Mouse (Mus musculus): ENCODE data around the gene Faf1.

The Faf1 gene

DNA sequence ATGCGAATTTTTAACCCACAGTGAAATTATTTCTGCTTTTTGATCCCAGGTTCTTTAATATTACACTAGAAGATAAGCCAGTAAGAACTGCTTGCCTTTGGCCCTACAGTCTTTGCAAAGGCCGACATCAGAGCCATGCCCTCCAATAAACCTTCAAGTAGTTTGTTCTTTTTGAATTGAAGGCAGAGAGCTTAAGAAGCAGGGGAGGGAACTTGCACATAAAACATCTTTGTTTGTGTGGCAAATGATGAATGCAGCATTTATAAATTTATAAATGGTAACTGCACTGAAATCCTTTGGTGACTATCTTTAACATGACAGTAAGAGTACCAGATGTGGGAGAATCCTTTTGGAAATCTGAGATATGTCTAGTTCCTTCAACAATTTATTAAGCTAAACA is 16.8 kb upstream of the Faf1 start:
- H3K36me3 ChIP-seq (ENCODE audit: insufficient read depth, low read length), result no peaks in the 10 kb centered on the region
- H3K9me3 ChIP-seq (ENCODE audit: low read length), result peaks cover 10% of the 10 kb centered on the region
- peaks cover 13% of the 10 kb centered on the region for H3K4me1 ChIP-seq (replicated peaks; ENCODE audit: low read depth, low read length)
- peaks cover 75% of the 10 kb centered on the region for H3K27me3 ChIP-seq (ENCODE audit: insufficient read depth, low read length)
- TF ChIP-seq CTCF (conservative IDR thresholded peaks at IDR 0.05; ENCODE audit: low read length) (no peak), NANOG (IDR thresholded peaks at IDR 0.05; ENCODE audit: borderline replicate concordance, low read length) (no peak), POU5F1 (IDR thresholded peaks at IDR 0.05; ENCODE audit: borderline replicate concordance, low read length) (no peak)
- no peak overlapping the region for H3K4me3 ChIP-seq (replicated peaks; ENCODE audit: low read length)

DNA sequence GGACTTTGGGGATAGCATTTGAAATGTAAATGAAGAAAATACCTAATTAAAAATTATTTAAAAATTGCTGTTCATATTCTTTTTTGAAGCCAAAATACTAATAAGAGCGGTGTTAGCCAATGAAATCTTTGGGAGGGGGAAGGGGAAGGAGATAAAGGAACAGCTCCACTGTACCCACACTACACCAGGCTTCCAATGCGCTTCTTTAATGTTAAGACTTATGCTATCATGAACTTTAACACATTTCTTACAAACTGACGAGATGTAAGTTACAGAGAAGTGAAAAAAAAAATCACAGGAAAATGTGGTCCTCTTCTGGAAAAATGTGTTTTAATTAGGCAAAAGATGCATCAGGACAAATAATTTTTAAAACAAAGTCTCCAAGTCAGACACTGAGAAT is 15.8 kb upstream of the Faf1 start:
- H3K4me1 ChIP-seq (replicated peaks; ENCODE audit: low read depth, low read length), result peaks cover 13% of the 10 kb centered on the region
- H3K4me3 ChIP-seq (replicated peaks; ENCODE audit: low read length), result no peak overlapping the region
- peaks cover 17% of the 10 kb centered on the region for H3K9me3 ChIP-seq (ENCODE audit: low read length)
- H3K36me3 ChIP-seq (ENCODE audit: insufficient read depth, low read length), result no peaks in the 10 kb centered on the region
- peaks cover 79% of the 10 kb centered on the region for H3K27me3 ChIP-seq (ENCODE audit: insufficient read depth, low read length)
- no peak for TF ChIP-seq NANOG (IDR thresholded peaks at IDR 0.05; ENCODE audit: borderline replicate concordance, low read length)
- TF ChIP-seq POU5F1 (IDR thresholded peaks at IDR 0.05; ENCODE audit: borderline replicate concordance, low read length), result no peak
- no peak for TF ChIP-seq CTCF (conservative IDR thresholded peaks at IDR 0.05; ENCODE audit: low read length)

- peaks cover 17% of the 10 kb centered on the region for H3K9me3 ChIP-seq (ENCODE audit: low read length)
- H3K4me1 ChIP-seq (replicated peaks; ENCODE audit: low read depth, low read length), result peaks cover 13% of the 10 kb centered on the region
- no peaks in the 10 kb centered on the region for H3K36me3 ChIP-seq (ENCODE audit: insufficient read depth, low read length)
- H3K4me3 ChIP-seq (replicated peaks; ENCODE audit: low read length), result no peak overlapping the region
- no peak for TF ChIP-seq CTCF (conservative IDR thresholded peaks at IDR 0.05; ENCODE audit: low read length)
- no peak for TF ChIP-seq NANOG (IDR thresholded peaks at IDR 0.05; ENCODE audit: borderline replicate concordance, low read length)
- TF ChIP-seq POU5F1 (IDR thresholded peaks at IDR 0.05; ENCODE audit: borderline replicate concordance, low read length), result no peak
- peaks cover 80% of the 10 kb centered on the region for H3K27me3 ChIP-seq (ENCODE audit: insufficient read depth, low read length)
These were observed 15.2 kb upstream of the Faf1 start for GRCm38 (mm10) chr4:109661183-109661582.

DNA sequence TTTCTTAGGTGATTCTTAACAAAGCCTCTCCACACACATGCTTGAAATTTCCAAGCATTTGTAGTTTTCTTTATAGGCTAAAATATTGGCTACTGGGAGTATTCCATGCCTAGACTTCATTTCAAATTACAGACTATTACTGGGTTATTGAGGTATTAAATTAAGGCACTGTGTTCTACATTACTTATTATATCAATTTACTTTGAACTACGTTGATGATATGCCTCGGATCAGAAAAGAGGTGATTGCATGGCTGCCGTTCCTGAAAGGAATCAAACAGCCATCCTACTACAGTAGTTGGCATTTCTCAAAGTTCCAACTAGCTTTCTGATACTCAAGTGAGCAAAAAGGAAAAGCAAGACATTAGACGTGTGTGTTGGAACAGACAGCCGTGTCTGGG is 14.1 kb upstream of the Faf1 start:
- Histone ChIP-seq H3K9me3 (ENCODE audit: low read length) (peaks cover 17% of the 10 kb centered on the region), H3K36me3 (ENCODE audit: insufficient read depth, low read length) (no peaks in the 10 kb centered on the region), H3K4me1 (replicated peaks; ENCODE audit: low read depth, low read length) (peaks cover 12% of the 10 kb centered on the region), H3K4me3 (replicated peaks; ENCODE audit: low read length) (no peak overlapping the region), H3K27me3 (ENCODE audit: insufficient read depth, low read length) (peaks cover 72% of the 10 kb centered on the region)
- no peak for TF ChIP-seq POU5F1 (IDR thresholded peaks at IDR 0.05; ENCODE audit: borderline replicate concordance, low read length)

DNA sequence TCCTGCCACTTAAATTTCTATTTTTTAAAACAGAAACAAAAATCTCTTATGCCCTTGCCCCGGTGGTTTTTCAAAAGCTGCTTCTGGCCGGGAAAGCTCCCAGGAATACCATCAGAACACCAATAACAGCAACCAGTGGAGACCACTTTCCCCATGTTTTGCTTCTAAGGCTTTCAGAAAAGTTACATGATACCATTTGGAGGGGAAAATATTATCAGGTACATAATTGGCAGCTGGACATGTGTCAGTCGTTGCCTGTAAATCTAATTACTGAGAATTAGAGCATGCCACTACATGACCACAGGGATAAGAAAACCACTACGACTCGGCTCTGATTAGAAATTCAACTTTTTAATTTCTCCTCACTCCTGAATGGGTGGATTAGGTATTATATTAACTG is 12.3 kb upstream of the Faf1 start:
- peaks cover 4% of the 10 kb centered on the region; the same call in 1 of the 2 replicates for H3K4me1 ChIP-seq (replicated peaks; ENCODE audit: low read depth, low read length)
- peaks cover 60% of the 10 kb centered on the region for H3K27me3 ChIP-seq (ENCODE audit: insufficient read depth, low read length)
- H3K36me3 ChIP-seq (ENCODE audit: insufficient read depth, low read length), result no peaks in the 10 kb centered on the region
- peaks cover 17% of the 10 kb centered on the region for H3K9me3 ChIP-seq (ENCODE audit: low read length)
- TF ChIP-seq NANOG (IDR thresholded peaks at IDR 0.05; ENCODE audit: borderline replicate concordance, low read length), result no peak
- no peak for TF ChIP-seq CTCF (conservative IDR thresholded peaks at IDR 0.05; ENCODE audit: low read length)
- TF ChIP-seq POU5F1 (IDR thresholded peaks at IDR 0.05; ENCODE audit: borderline replicate concordance, low read length), result no peak
- no peak overlapping the region for H3K4me3 ChIP-seq (replicated peaks; ENCODE audit: low read length)

GRCm38 (mm10) chr4:109665101-109665981 is 11.0 kb upstream of the Faf1 start:
- no peak for TF ChIP-seq CTCF (conservative IDR thresholded peaks at IDR 0.05; ENCODE audit: low read length)
- TF ChIP-seq POU5F1 (IDR thresholded peaks at IDR 0.05; ENCODE audit: borderline replicate concordance, low read length), result no peak
- TF ChIP-seq NANOG (IDR thresholded peaks at IDR 0.05; ENCODE audit: borderline replicate concordance, low read length), result no peak
- Histone ChIP-seq H3K27me3 (ENCODE audit: insufficient read depth, low read length) (peaks cover 51% of the 10 kb centered on the region), H3K9me3 (ENCODE audit: low read length) (peaks cover 17% of the 10 kb centered on the region), H3K36me3 (ENCODE audit: insufficient read depth, low read length) (no peaks in the 10 kb centered on the region), H3K4me1 (replicated peaks; ENCODE audit: low read depth, low read length) (peaks cover 4% of the 10 kb centered on the region; the same call in 1 of the 2 replicates), H3K4me3 (replicated peaks; ENCODE audit: low read length) (peak overlapping the region; percentile 87)

DNA sequence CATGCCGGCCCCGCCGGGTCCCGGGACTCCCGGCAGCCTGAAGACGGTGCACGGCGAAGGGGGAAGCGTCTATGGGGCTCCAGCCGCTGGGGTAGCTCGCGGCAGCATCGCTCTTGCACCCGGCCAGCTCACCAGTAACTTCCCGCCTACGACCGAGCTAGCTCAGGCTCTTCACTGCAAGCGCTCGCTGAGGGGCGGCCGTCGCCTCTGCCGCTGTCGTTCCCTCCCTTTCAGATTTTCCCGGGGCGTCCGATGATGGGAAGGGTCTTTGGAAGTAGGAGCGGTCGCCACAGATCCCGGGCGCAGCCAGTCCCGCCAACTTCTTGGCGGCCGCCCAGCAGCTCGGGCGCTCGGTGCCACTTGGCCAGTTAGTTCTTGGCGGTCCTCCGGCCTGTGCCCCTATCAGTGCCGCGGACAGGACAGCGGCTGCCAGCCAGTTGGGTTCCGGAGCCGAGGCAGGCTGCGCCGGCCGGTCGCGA is 10.4 kb upstream of the Faf1 start:
- Histone ChIP-seq H3K36me3 (ENCODE audit: insufficient read depth, low read length) (no peaks in the 10 kb centered on the region), H3K9me3 (ENCODE audit: low read length) (peaks cover 17% of the 10 kb centered on the region), H3K4me1 (replicated peaks; ENCODE audit: low read depth, low read length) (peaks cover 4% of the 10 kb centered on the region; the same call in 1 of the 2 replicates), H3K27me3 (ENCODE audit: insufficient read depth, low read length) (peaks cover 46% of the 10 kb centered on the region), H3K4me3 (replicated peaks; ENCODE audit: low read length) (peak overlapping the region; percentile 87)
- no peak for TF ChIP-seq NANOG (IDR thresholded peaks at IDR 0.05; ENCODE audit: borderline replicate concordance, low read length)
- no peak for TF ChIP-seq CTCF (conservative IDR thresholded peaks at IDR 0.05; ENCODE audit: low read length)
- TF ChIP-seq POU5F1 (IDR thresholded peaks at IDR 0.05; ENCODE audit: borderline replicate concordance, low read length), result no peak

DNA sequence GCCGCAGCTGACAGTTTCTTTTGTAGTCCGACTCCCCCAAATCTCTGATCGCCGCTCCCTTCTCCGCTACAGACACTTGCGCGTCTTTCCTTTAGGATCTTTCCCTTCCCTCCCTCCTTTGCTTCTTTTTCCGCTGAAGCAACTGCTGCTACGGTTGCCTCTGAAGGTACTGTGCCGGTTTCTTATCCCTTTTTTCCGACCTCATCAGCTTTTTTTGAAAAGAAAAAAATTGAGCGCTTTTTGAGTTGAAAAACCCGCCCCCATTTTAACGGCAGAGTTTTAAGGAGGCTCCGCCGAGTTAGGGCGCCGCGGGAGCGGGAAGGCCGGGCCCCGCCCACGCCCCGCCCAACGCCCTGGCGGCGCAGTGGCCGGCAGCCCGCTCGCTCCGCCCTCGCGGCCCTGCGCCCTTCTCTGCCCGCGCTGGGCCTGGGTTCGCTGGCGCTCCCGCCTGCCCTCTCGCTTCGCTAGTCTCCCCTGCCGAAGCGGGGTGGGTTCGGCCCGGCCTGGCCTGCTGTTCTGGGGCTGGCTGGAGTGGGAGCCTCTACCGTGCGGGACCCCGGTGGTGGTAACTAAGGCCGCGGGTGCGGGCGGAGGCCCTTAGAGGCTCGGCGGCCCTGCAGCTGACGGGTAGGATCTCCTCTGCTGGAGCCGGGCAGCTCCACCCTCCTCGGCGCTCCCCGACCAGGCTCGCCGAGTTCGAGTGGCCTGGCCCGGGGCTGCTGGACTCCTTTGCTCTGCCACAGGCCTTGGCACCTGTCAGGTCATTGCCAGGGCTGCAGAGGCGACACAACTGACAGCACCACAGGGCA is 9.7 kb upstream of the Faf1 start, which contains the start of gene Cdkn2c:
Gene Cdkn2c (minus strand): TSS at position 729 of the 809 bp plus-strand sequence.
- Histone ChIP-seq H3K9me3 (ENCODE audit: low read length) (peaks cover 17% of the 10 kb centered on the region), H3K27me3 (ENCODE audit: insufficient read depth, low read length) (peaks cover 40% of the 10 kb centered on the region), H3K36me3 (ENCODE audit: insufficient read depth, low read length) (no peaks in the 10 kb centered on the region), H3K4me1 (replicated peaks; ENCODE audit: low read depth, low read length) (peaks cover 4% of the 10 kb centered on the region; the same call in 1 of the 2 replicates), H3K4me3 (replicated peaks; ENCODE audit: low read length) (peak within 1 kb of the TSS; percentile 87)
- TF ChIP-seq CTCF (conservative IDR thresholded peaks at IDR 0.05; ENCODE audit: low read length), result no peak
- no peak for TF ChIP-seq POU5F1 (IDR thresholded peaks at IDR 0.05; ENCODE audit: borderline replicate concordance, low read length)
- TF ChIP-seq NANOG (IDR thresholded peaks at IDR 0.05; ENCODE audit: borderline replicate concordance, low read length), result no peak
